Mouse (Mus musculus) mouse trophoblast stem cell (cell line): Measurements from ENCODE around the gene Gm5475.
"Not testable (repeated sequence)": the region's sequence is repeated elsewhere in the genome, so short reads cannot be mapped to it uniquely, and the experiment has no call there.

ENCODE experiments used
- in situ Hi-C, 2 experiments: fragments of 300-500 bp; cut with MseI, MboI; formaldehyde crosslinking; loops; 2 replicates in 1 of 2; 3 replicates in 1 of 2; pipeline ENCODE4 v1.15.1; 2025

The Gm5475 gene

GRCm38 (mm10) chr15:100421758-100422197, at the start of gene Gm5475:
TSS of gene Gm5475 (plus strand) at chr15:100422147.
- in situ Hi-C loops: not testable (repeated sequence)

GRCm38 (mm10) chr15:100375066-100375465, 46.9 kb upstream of the Gm5475 start:
- in situ Hi-C loops: no loop called here

DNA sequence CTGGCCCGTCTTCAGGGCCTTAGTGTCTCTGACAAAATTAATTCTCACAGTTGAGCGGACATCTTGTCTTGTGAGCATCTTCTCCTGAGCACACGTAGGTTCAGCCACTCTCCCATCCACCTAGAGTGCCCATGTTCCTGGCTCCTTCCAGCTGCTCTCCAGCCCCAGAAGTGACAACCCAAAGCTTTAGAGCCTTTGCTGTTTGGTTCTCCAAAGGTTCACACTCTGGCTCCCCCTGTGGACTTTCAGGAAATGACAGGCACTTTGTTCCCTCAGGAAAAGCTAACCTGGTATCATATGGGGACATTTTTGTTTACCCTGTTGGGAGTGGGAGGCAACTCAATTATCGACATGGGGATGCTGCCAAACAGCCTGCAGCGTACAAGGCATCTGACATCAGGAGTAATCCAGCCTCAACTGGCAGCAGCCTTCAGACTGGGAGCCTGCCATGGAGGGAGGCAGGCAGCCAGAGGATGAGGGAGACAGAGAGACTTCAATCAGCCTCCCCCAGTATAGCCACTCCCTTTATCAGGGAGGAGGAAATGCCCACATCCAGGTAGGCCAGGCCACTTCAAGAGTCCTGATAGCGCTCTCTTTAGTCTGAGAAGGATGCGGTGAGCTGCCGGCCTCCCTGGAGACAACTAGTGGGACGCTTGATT, 44.0 kb upstream of the Gm5475 start:
- in situ Hi-C loops: not testable (repeated sequence)

DNA sequence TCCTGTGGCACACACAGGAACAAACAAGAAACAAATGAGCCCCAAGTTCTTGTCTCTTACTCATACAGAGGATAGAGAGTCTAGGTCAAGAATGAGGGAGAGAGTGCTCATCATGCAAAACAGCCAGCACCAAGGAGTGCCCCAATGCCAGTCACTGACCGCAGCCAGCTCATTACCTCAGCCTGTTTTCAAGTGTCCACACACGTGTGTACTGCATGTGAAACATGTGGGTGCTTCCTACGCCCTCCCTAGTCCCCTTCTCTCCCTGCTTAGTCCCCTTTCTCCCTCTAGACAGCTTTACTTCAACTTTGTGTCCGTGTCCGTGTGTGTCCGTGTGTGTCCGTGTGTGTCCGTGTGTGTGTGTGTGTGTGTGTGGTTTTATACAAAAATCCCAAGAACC, 42.3 kb upstream of the Gm5475 start:
- in situ Hi-C loops: no loop called here

DNA sequence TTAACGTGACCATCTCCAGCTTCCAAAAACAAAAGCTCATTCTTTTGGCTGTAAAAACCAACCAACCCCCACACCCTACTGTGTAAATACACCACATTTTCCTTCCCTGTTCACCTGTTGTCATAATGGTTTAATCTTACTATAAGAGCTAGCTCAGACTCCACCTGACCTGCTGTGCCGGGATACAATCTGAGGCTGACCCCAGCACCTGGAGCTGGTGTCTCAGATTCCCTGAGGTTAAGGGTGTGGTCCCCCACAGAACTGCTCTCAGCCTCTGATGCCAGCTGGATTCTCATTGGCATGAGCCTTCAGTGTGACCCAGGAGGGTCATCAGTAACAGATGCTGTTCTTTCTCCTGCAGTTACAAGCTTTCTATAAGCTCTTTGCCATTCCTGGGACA, 41.8 kb upstream of the Gm5475 start:
- in situ Hi-C loops: no loop called here

- in situ Hi-C loops: no loop called here
Observed at GRCm38 (mm10) chr15:100385705-100386104, 36.2 kb upstream of the Gm5475 start.

GRCm38 (mm10) chr15:100387544-100388223, 34.3 kb upstream of the Gm5475 start:
- in situ Hi-C loops: no loop called here

DNA sequence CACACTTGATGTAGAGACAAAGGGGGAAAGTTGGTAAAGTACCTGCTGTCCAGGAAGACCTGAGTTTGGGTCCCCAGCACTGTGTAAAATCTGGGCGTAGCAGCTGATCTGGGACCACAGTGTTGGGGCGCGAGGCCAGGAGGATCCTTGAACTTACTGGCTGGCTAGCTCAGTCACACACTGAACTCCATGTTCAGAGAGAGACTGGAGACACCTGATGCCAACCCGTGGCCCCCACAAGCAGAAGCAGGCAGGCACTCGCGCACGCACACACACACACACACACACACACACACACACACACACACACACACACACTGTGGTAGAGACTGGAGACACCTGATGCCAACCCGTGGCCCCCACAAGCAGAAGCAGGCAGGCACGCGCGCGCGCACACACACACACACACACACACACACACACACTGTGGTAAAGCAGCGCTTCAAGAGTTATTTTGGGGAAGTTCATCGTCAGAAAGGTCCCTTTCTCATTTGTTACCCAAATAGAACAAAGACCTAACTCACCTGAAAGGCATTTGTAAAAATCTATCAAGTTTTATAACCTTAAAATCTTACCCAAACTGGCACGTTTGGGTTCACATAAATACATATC, 33.6 kb upstream of the Gm5475 start:
- in situ Hi-C loops: no loop called here

GRCm38 (mm10) chr15:100388886-100389285, 33.1 kb upstream of the Gm5475 start:
- in situ Hi-C loops: no loop called here

- in situ Hi-C loops: no loop called here
Observed at GRCm38 (mm10) chr15:100391066-100391465, 30.9 kb upstream of the Gm5475 start.

GRCm38 (mm10) chr15:100391599-100391998, 30.3 kb upstream of the Gm5475 start:
- in situ Hi-C loops: no loop called here

DNA sequence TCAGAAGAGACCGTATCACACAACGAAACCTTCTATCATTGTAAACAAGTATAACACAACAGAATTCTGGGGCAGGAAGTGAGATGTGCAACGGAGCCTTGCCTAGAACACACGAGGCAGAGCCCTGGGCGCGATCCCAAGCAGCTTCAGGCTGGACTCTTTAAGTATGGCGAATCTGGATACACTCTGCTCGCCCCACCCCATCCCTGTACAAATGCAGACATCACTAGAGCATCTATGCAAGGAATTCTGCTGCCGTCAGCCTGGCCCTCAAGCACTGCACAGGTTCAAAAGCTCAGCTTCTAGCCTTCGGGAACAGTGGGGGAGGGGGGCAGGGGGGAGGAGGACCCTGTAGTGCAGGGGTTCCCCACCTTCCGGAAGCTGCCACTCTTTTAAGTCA, 28.9 kb upstream of the Gm5475 start:
- in situ Hi-C loops: no loop called here

DNA sequence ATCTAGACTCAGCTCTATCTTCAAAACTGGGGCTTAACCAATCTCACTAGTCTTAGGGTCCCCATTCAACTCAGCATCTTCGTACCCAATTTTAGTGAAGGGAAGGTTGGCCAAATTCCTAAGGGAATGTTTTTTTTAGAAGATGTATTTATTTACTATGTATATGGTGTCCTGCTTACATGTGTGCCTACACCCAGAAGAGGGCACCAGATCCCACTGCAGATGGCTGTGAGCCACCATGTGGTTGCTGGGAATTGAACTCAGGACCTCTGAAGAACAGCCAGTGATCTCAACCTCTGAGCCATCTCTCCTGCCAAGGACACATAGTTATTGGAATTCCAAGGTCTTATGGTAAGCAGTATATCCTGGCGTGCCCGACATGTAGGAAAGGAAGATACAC, 26.4 kb upstream of the Gm5475 start:
- in situ Hi-C loops: no loop called here

- in situ Hi-C loops: no loop called here
Observed at GRCm38 (mm10) chr15:100400592-100401250, 21.2 kb upstream of the Gm5475 start.

GRCm38 (mm10) chr15:100401811-100402210, 20.1 kb upstream of the Gm5475 start:
- in situ Hi-C loops: no loop called here

- in situ Hi-C loops: no loop called here
Observed at GRCm38 (mm10) chr15:100402347-100402746, 19.6 kb upstream of the Gm5475 start.

GRCm38 (mm10) chr15:100402798-100403197, 19.1 kb upstream of the Gm5475 start:
- in situ Hi-C loops: no loop called here

- in situ Hi-C loops: no loop called here
Observed at GRCm38 (mm10) chr15:100403318-100404000, 18.5 kb upstream of the Gm5475 start.

- in situ Hi-C loops: no loop called here
Observed at GRCm38 (mm10) chr15:100406088-100406487, 15.9 kb upstream of the Gm5475 start.

DNA sequence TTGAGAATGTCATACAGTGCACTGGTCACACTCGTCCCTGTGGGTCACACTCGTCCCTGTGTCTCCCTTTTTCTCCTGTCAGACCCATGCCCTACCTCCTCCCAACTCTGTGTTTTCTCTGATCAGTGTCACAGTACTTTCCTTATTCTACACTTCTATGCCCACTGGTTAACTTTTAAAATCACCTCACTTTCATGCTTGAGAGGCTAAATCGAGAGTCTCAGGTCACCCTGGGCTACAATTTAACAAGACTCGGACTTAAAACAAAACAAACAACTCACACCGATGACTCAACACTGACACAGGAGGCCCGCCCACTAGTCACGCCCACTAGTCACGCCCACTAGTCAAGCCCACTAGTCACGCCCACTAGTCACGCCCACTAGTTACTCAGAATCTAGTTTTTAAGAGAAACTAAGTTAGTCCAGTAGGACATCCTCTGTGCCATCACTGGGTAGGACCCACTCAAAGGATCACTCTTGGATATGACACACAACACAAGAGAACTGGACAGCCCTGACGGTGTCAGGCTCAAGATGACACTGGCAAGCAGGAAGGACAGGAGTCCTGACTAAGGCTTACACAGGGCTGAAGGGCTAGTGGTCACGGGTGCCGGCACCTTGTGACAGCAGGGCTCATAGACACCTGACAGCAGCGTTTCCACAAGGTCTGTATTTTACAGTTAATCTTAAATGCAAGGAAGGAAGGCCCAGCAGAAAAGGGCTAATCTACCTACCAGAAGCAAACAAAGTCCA, 10.9 kb upstream of the Gm5475 start:
- in situ Hi-C loops: no loop called here

DNA sequence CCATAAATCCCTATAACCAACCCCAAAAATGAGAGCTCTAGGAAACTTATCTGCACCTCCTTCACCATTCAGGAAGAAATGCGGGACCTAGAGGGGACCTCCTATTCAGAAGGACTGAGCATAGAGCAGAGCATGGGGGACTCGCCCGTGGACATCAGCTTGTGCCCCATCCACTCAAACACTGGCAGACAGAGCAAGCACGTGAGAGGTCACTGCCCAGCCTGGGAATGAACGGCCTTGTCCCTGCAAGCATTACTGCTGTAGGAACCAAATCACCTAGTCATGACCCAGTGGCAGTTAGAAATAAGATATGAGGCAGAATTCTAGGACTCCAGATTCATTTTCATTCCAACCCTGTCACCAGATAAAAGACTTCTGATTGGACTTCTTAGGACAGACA, 10.2 kb upstream of the Gm5475 start:
- in situ Hi-C loops: no loop called here
